Mouse (Mus musculus) kidney, embryonic 16.5 days (tissue): ENCODE data around the gene Vapa. TPM values are rescaled to one million over a fixed set of nuclear protein-coding genes. Genes with fewer than 3 reads are reported as not detected.
"Not testable (repeated sequence)": the region's sequence is repeated elsewhere in the genome, so short reads cannot be mapped to it uniquely, and the experiment has no call there.

Experiments
- ATAC-seq: fragments of 200-750 bp; cut with Nextera tagmentation; 2 replicates; pipeline ENCODE4 v1.8.0; 2017; ENCODE audit warnings: moderate TSS enrichment; ENCODE audit not compliant: low FRiP score, low TSS enrichment
- H3K27ac ChIP-seq: fragments of 300-500 bp; sonication (generic); 2 replicates; pipeline ENCODE4 v1.5.1; 2014; ENCODE audit warnings: low read length
- H3K27me3 ChIP-seq: fragments of 300-500 bp; sonication (generic); 2 replicates; pipeline ENCODE4 v1.6.1; 2014; ENCODE audit warnings: low read length, control low read depth, mixed read lengths; ENCODE audit not compliant: insufficient read depth
- H3K36me3 ChIP-seq: fragments of 300-500 bp; sonication (generic); 2 replicates; pipeline ENCODE4 v1.6.1; 2014; ENCODE audit warnings: low read length, control low read depth, mixed read lengths; ENCODE audit not compliant: insufficient read depth
- H3K4me1 ChIP-seq: fragments of 300-500 bp; sonication (generic); 2 replicates; pipeline ENCODE4 v1.6.1; 2014; ENCODE audit warnings: low read length, control low read depth, mixed read lengths; ENCODE audit not compliant: insufficient read depth
- H3K4me2 ChIP-seq: fragments of 300-500 bp; sonication (generic); replicated peaks from 2 replicates; pipeline ENCODE4 v1.6.1; 2014; ENCODE audit warnings: low read depth, low read length
- H3K4me3 ChIP-seq: fragments of 300-500 bp; sonication (generic); 2 replicates; pipeline ENCODE4 v1.5.1; 2014; ENCODE audit warnings: mild to moderate bottlenecking, low read length
- H3K9ac ChIP-seq: fragments of 300-500 bp; sonication (generic); replicated peaks from 2 replicates; pipeline ENCODE4 v1.6.1; 2014; ENCODE audit warnings: low read length
- H3K9me3 ChIP-seq: fragments of 300-500 bp; sonication (generic); 2 replicates; pipeline ENCODE4 v1.6.1; 2016; ENCODE audit warnings: low read length, control low read depth
- WGBS: fragments of 180-500 bp; shearing (Covaris S2); extraction: QIAGEN DNeasy Blood & Tissue Kit; methylation state at CpG from one replicate; pipeline ENCODE4 v1.1.7; 2014; 5-methylcytosine and 5-hydroxymethylcytosine counted together
- polyA plus RNA-seq: library from polyadenylated mRNA; unstranded; fragments of >200 nt; fragmentation: Nextera tagmentation; extraction: Ambion mirVana; gene quantifications from 2 replicates; pipeline ENCODE4 v1.2.1, GENCODE M21; 2015

Gene Vapa
- polyA plus RNA-seq, 1 experiment from 2014 or later = 165 TPM

- no peak within 1 kb of the TSS for H3K27ac ChIP-seq
- H3K4me2 ChIP-seq = peak within 1 kb of the TSS; percentile 59
- ATAC-seq = peak; percentile 70; the same call in 1 of the 2 replicates
- peak within 1 kb of the TSS; percentile 44 for H3K4me3 ChIP-seq
- H3K27me3 ChIP-seq = peaks cover 7% of the 10 kb centered on the region; the same call in 1 of the 2 replicates
- no peaks in the 10 kb centered on the region for H3K9me3 ChIP-seq
- H3K9ac ChIP-seq = no peak within 1 kb of the TSS; the same call in 1 of the 2 replicates
- H3K4me1 ChIP-seq = no peaks in the 10 kb centered on the region
- no peaks in the 10 kb centered on the region for H3K36me3 ChIP-seq
- WGBS = 20% methylated on average over 26 of the region's 26 CpGs
These were observed 72.7 kb downstream of the Vapa start, which contains the start of gene Tmem232 for GRCm38 (mm10) chr17:65540441-65541272. Gene Tmem232, minus strand, starts transcription at chr17:65540782.

DNA sequence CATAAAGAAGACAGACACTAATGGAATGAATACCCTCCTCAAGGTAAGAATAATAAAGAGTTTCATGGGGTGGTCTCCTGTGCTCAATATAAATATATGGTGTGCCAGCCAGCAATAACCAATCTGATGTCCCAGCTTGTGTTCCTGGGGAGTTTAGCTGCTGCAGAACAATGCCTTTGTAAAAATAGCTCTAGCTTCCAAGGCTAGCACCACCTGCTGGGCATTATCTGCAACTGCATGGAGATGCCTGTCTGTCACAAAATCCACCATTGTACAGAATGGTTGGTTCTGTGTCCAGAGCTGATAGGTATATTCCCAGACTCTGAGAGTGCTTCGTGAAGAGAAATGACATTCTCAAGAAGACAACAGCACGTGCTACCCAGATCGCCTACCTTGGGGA is 77.2 kb downstream of the Vapa start:
- Histone ChIP-seq H3K4me3 (no peak overlapping the region), H3K4me2 (no peak overlapping the region), H3K9me3 (no peaks in the 10 kb centered on the region), H3K27ac (no peak overlapping the region), H3K9ac (no peak overlapping the region), H3K4me1 (no peaks in the 10 kb centered on the region), H3K27me3 (peaks cover 7% of the 10 kb centered on the region; the same call in 1 of the 2 replicates), H3K36me3 (no peaks in the 10 kb centered on the region)
- ATAC-seq = no peak
- WGBS = 26% methylated on average over 3 of the region's 3 CpGs

GRCm38 (mm10) chr17:65532381-65532780 is 81.0 kb downstream of the Vapa start:
- ATAC-seq, H3K27me3 ChIP-seq, H3K27ac ChIP-seq, H3K9ac ChIP-seq, H3K4me1 ChIP-seq, H3K4me3 ChIP-seq, H3K9me3 ChIP-seq, H3K4me2 ChIP-seq, H3K36me3 ChIP-seq: not testable (repeated sequence)

Other genes with a start within 250 kb of the Vapa start
- gene Tmem232, start 72.8 kb downstream of the Vapa start, polyA plus RNA-seq = 0.07 TPM in 1 of 2 replicates, not detected in the other
- gene Txndc2, start 28.6 kb upstream of the Vapa start, polyA plus RNA-seq = 0.09 TPM in 1 of 2 replicates, not detected in the other
- gene Rab31, start 159.2 kb upstream of the Vapa start, polyA plus RNA-seq = 37.8 and 38.4 TPM in 2 replicates
- 46.6 TPM in 2 replicates for gene Ppp4r1, start 169.0 kb upstream of the Vapa start, polyA plus RNA-seq